Mouse (Mus musculus) MN1 (cell line): Measurements from ENCODE around the gene Saxo2.

Experiments
- DNase-seq: peaks from one replicate; pipeline ENCODE4 v3.0.0-alpha.2; 2016; ENCODE audit warnings: low spot score

Gene Saxo2

GRCm38 (mm10) chr7:82648353-82649080 is at the start of gene Saxo2, which contains the start of gene Efl1:
Gene Saxo2, minus strand, starts transcription at chr7:82648528.
Gene Efl1, plus strand, starts transcription at chr7:82648614.
- peak; percentile 95 for DNase-seq

DNA sequence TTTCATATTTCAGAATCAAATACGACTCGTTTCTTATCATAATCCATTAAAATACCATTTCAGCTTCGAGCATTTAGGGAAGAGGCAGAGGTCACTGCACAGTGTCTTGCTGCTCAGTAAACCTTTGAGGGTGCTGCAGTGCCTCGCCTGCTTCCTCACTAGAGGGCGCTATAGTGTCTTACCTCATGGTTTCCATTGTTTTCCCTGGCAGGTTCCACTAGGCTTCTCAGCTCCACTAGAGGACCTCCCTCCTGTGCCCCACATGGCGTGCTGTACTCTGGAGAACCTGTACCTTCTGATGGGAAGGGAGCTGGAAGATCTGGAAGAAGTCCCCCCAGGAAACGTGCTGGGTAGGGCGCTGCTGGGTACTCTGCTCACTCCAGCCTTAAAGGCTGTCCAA is 49.3 kb upstream of the Saxo2 start:
- no peak for DNase-seq

- DNase-seq: no peak
Observed at GRCm38 (mm10) chr7:82691021-82691738, 42.9 kb upstream of the Saxo2 start.

DNA sequence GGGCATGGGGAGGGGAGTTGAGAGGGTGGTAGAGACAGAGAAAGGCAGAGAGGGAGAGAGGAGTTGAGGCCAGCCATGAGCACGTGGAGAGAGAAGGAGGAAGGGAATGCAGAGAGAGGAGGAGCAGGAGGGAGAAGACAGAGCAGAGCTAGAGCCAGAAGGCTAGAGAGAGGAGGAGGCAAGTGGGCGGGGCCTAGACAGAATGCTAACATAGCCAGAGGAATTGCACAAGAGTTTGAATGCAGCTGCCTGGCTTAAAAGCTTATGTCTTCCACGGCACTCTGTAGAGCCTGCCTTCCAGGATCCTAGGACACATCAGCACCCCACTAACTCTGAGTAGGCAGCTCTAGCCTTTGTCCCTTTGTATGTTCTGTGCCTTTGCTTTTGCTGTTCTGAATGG is 40.4 kb upstream of the Saxo2 start:
- DNase-seq: peak; percentile 12

GRCm38 (mm10) chr7:82679901-82680300 is 31.6 kb upstream of the Saxo2 start:
- no peak for DNase-seq

GRCm38 (mm10) chr7:82676834-82677233 is 28.5 kb upstream of the Saxo2 start:
- no peak for DNase-seq

DNA sequence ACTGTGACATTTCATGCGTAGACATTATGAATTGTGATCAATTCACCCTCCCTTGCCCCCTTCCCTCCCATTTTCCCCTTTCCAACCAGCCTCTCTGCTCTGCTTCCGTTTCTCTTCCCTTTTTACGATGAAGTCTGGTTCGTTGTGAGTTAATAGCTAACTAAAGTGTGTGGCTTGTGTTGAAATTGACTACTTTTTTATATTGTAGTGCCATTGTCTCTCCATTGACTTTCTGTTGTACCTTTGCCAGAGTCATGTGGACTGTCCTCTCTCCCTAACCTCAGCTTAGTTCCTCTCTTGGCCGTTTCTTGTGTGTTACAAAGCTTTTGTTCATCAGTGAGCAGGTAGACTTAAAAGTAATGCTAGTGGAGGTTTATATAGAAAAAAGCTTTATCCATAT is 27.7 kb upstream of the Saxo2 start:
- DNase-seq: no peak

GRCm38 (mm10) chr7:82664604-82665003 is 16.3 kb upstream of the Saxo2 start:
- peak; percentile 44 for DNase-seq

DNA sequence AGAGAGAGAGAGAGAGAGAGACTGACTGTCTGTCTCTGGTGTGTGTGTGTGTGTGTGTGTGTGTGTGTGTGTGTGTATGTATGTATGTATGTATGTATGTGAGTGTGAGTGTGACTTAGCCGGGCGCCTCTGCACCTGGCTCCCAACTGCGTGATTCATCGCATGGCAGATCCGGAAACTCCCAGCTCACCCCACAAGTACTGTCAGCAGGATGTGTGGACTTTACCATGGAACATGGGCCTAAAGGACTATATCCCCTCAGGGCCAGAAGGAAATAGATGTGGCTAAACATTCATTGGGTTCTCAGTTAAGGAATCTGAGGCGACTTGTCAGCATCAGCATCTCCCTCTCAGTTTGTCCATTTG is 735 bp upstream of the Saxo2 start:
- peak; percentile 33 for DNase-seq

- no peak for DNase-seq
Observed at GRCm38 (mm10) chr7:82647909-82648308, 419 bp downstream of the Saxo2 start.

GRCm38 (mm10) chr7:82647183-82647582 is 1.1 kb downstream of the Saxo2 start:
- DNase-seq: no peak

- DNase-seq: no peak
Observed at GRCm38 (mm10) chr7:82625342-82625741, 23.0 kb downstream of the Saxo2 start.

DNA sequence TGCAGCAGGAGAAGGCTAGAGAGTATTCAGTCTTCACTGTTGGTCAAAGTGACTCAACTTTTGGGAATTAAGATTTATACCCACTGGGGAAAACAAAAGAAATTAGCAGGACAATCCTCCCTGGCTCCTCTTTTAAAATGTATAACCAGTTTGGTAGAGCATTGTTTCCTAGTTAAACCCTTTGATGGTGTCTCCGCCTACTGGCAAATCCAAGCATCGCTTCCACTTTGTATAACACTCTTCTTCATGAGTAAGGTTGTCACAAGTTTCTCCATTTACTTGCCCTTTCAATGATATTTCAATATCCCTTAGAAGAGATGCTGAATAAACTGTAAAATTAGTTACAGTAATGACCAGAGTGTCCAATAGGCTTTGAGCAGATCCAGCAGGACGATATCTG is 38.7 kb downstream of the Saxo2 start:
- no peak for DNase-seq

- DNase-seq: no peak
Observed at GRCm38 (mm10) chr7:82605425-82605824, 42.9 kb downstream of the Saxo2 start.

GRCm38 (mm10) chr7:82602008-82602407 is 46.3 kb downstream of the Saxo2 start:
- DNase-seq: no peak

DNA sequence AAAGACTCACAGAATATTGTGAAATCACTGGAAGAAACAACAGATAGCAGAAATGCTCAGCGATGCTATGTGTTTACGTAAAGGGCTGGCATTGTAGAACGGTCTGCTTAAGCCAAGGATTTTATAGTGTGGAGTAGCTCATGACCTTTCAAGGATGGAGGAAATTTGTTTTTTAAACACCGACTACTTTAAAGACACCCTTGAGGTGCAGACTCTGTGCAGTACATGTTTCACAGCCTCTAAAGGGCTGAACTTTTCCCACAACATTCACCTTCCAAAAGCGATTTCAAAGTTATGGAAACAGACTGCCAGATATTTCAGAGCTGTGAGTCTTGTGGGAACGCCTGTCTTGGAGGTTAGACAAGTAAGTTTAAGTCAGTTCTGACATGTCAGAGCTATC is 57.4 kb downstream of the Saxo2 start:
- DNase-seq: no peak
